Mouse (Mus musculus): ENCODE measurements around the gene Tbl1x.
A peak's percentile ranks its signal among the peaks of the same experiment; 100 is the strongest.
"Not testable (repeated sequence)": the region's sequence is repeated elsewhere in the genome, so short reads cannot be mapped to it uniquely, and the experiment has no call there.

The Tbl1x gene

GRCm38 (mm10) chrX:77510371-77511300, at the start of gene Tbl1x:
Gene Tbl1x (plus strand): TSS chrX:77511013.
- peak; percentile 53 for DNase-seq (ENCODE audit: low spot score)

GRCm38 (mm10) chrX:77469216-77469615, 41.6 kb upstream of the Tbl1x start:
- no peak for DNase-seq (ENCODE audit: low spot score)

- DNase-seq (ENCODE audit: low spot score), result no peak
Measured at GRCm38 (mm10) chrX:77472858-77473257, 38.0 kb upstream of the Tbl1x start.

- DNase-seq (ENCODE audit: low spot score), result no peak
Measured at GRCm38 (mm10) chrX:77473511-77473910, 37.3 kb upstream of the Tbl1x start.

GRCm38 (mm10) chrX:77474551-77474950, 36.3 kb upstream of the Tbl1x start:
- no peak for DNase-seq (ENCODE audit: low spot score)

GRCm38 (mm10) chrX:77477526-77477925, 33.3 kb upstream of the Tbl1x start:
- DNase-seq (ENCODE audit: low spot score), result no peak

- no peak for DNase-seq (ENCODE audit: low spot score)
Measured at GRCm38 (mm10) chrX:77487922-77488799, 22.7 kb upstream of the Tbl1x start.

GRCm38 (mm10) chrX:77490127-77490526, 20.7 kb upstream of the Tbl1x start:
- DNase-seq (ENCODE audit: low spot score), result no peak

- peak; percentile 54 for DNase-seq (ENCODE audit: low spot score)
Measured at GRCm38 (mm10) chrX:77509149-77509548, 1.7 kb upstream of the Tbl1x start.

GRCm38 (mm10) chrX:77509776-77510175, 1.0 kb upstream of the Tbl1x start:
- DNase-seq (ENCODE audit: low spot score), result no peak

GRCm38 (mm10) chrX:77511301-77511993, 634 bp downstream of the Tbl1x start:
- peak; percentile 22 for DNase-seq (ENCODE audit: low spot score)

- no peak for DNase-seq (ENCODE audit: low spot score)
Measured at GRCm38 (mm10) chrX:77511994-77512485, 1.2 kb downstream of the Tbl1x start.

- no peak for DNase-seq (ENCODE audit: low spot score)
Measured at GRCm38 (mm10) chrX:77517274-77518085, 6.7 kb downstream of the Tbl1x start.

GRCm38 (mm10) chrX:77518929-77519328, 8.1 kb downstream of the Tbl1x start:
- no peak for DNase-seq (ENCODE audit: low spot score)

- DNase-seq (ENCODE audit: low spot score), result no peak
Measured at GRCm38 (mm10) chrX:77522842-77523375, 12.1 kb downstream of the Tbl1x start.

- no peak for DNase-seq (ENCODE audit: low spot score)
Measured at GRCm38 (mm10) chrX:77525179-77525578, 14.4 kb downstream of the Tbl1x start.

GRCm38 (mm10) chrX:77528401-77528800, 17.6 kb downstream of the Tbl1x start:
- no peak for DNase-seq (ENCODE audit: low spot score)

- no peak for DNase-seq (ENCODE audit: low spot score)
Measured at GRCm38 (mm10) chrX:77530997-77531396, 20.2 kb downstream of the Tbl1x start.

GRCm38 (mm10) chrX:77533922-77534321, 23.1 kb downstream of the Tbl1x start:
- DNase-seq (ENCODE audit: low spot score), result no peak

- not testable (repeated sequence) for DNase-seq (ENCODE audit: low spot score)
Measured at GRCm38 (mm10) chrX:77539770-77540169, 29.0 kb downstream of the Tbl1x start.

- DNase-seq (ENCODE audit: low spot score), result no peak
Measured at GRCm38 (mm10) chrX:77544003-77544402, 33.2 kb downstream of the Tbl1x start.
